Mouse (Mus musculus): ENCODE data around the gene Mtus2. TPM values are rescaled to one million over a fixed set of nuclear protein-coding genes. Genes with fewer than 3 reads are reported as not detected.

Mtus2 gene
- polyA plus RNA-seq, 1 experiment, result 0.80 TPM

- Histone ChIP-seq H3K4me1 (ENCODE audit: control insufficient read depth, insufficient read depth, low read length) (no peaks in the 10 kb centered on the region), H3K27ac (ENCODE audit: insufficient read depth, low read depth, low read length) (no peak overlapping the region), H3K4me3 (ENCODE audit: insufficient read depth, low read depth, low read length) (no peak overlapping the region), H3K27me3 (replicated peaks; ENCODE audit: control insufficient read depth, insufficient read depth, low read length) (no peaks in the 10 kb centered on the region), H3K36me3 (ENCODE audit: control insufficient read depth, insufficient read depth, low read length) (no peaks in the 10 kb centered on the region)
- WGBS, result 19% methylated on average over 13 of the region's 13 CpGs
- peak; percentile 74 for TF ChIP-seq CTCF (conservative IDR thresholded peaks at IDR 0.05; ENCODE audit: insufficient read depth, insufficient read length, low read depth, low read length)
- TF ChIP-seq POLR2A (IDR thresholded peaks at IDR 0.05; ENCODE audit: low read depth, low read length), result no peak
- DNase-seq, result peak; percentile 18
Measured at GRCm38 (mm10) chr5:148180590-148181307, 223.6 kb downstream of the Mtus2 start.

GRCm38 (mm10) chr5:148181308-148181630 is 224.1 kb downstream of the Mtus2 start:
- Histone ChIP-seq H3K4me3 (ENCODE audit: insufficient read depth, low read depth, low read length) (no peak overlapping the region), H3K4me1 (ENCODE audit: control insufficient read depth, insufficient read depth, low read length) (no peaks in the 10 kb centered on the region), H3K27me3 (replicated peaks; ENCODE audit: control insufficient read depth, insufficient read depth, low read length) (no peaks in the 10 kb centered on the region), H3K27ac (ENCODE audit: insufficient read depth, low read depth, low read length) (no peak overlapping the region), H3K36me3 (ENCODE audit: control insufficient read depth, insufficient read depth, low read length) (no peaks in the 10 kb centered on the region)
- no peak for TF ChIP-seq POLR2A (IDR thresholded peaks at IDR 0.05; ENCODE audit: low read depth, low read length)
- TF ChIP-seq CTCF (conservative IDR thresholded peaks at IDR 0.05; ENCODE audit: insufficient read depth, insufficient read length, low read depth, low read length), result no peak
- 46% methylated on average over 4 of the region's 4 CpGs for WGBS
- no peak for DNase-seq

GRCm38 (mm10) chr5:148181901-148182300 is 224.8 kb downstream of the Mtus2 start:
- no peaks in the 10 kb centered on the region for H3K27me3 ChIP-seq (replicated peaks; ENCODE audit: control insufficient read depth, insufficient read depth, low read length)
- no peak for DNase-seq
- H3K36me3 ChIP-seq (ENCODE audit: control insufficient read depth, insufficient read depth, low read length), result no peaks in the 10 kb centered on the region
- H3K4me1 ChIP-seq (ENCODE audit: control insufficient read depth, insufficient read depth, low read length), result no peaks in the 10 kb centered on the region
- H3K4me3 ChIP-seq (ENCODE audit: insufficient read depth, low read depth, low read length), result no peak overlapping the region
- H3K27ac ChIP-seq (ENCODE audit: insufficient read depth, low read depth, low read length), result no peak overlapping the region
- 66% methylated on average over 6 of the region's 6 CpGs for WGBS
- TF ChIP-seq CTCF (conservative IDR thresholded peaks at IDR 0.05; ENCODE audit: insufficient read depth, insufficient read length, low read depth, low read length) (no peak), POLR2A (IDR thresholded peaks at IDR 0.05; ENCODE audit: low read depth, low read length) (no peak)

GRCm38 (mm10) chr5:148185898-148186297 is 228.8 kb downstream of the Mtus2 start:
- H3K27ac ChIP-seq (ENCODE audit: insufficient read depth, low read depth, low read length), result no peak overlapping the region
- no peaks in the 10 kb centered on the region for H3K4me1 ChIP-seq (ENCODE audit: control insufficient read depth, insufficient read depth, low read length)
- 85% methylated on average over 1 of the region's 1 CpGs for WGBS
- H3K27me3 ChIP-seq (replicated peaks; ENCODE audit: control insufficient read depth, insufficient read depth, low read length), result no peaks in the 10 kb centered on the region
- no peak for TF ChIP-seq CTCF (conservative IDR thresholded peaks at IDR 0.05; ENCODE audit: insufficient read depth, insufficient read length, low read depth, low read length)
- TF ChIP-seq POLR2A (IDR thresholded peaks at IDR 0.05; ENCODE audit: low read depth, low read length), result no peak
- H3K4me3 ChIP-seq (ENCODE audit: insufficient read depth, low read depth, low read length), result no peak overlapping the region
- no peaks in the 10 kb centered on the region for H3K36me3 ChIP-seq (ENCODE audit: control insufficient read depth, insufficient read depth, low read length)
- no peak for DNase-seq

- Histone ChIP-seq H3K27me3 (replicated peaks; ENCODE audit: control insufficient read depth, insufficient read depth, low read length) (no peaks in the 10 kb centered on the region), H3K4me3 (ENCODE audit: insufficient read depth, low read depth, low read length) (no peak overlapping the region), H3K4me1 (ENCODE audit: control insufficient read depth, insufficient read depth, low read length) (no peaks in the 10 kb centered on the region), H3K27ac (ENCODE audit: insufficient read depth, low read depth, low read length) (no peak overlapping the region), H3K36me3 (ENCODE audit: control insufficient read depth, insufficient read depth, low read length) (no peaks in the 10 kb centered on the region)
- no peak for DNase-seq
- WGBS, result 34% methylated on average over 4 of the region's 4 CpGs
- TF ChIP-seq CTCF (conservative IDR thresholded peaks at IDR 0.05; ENCODE audit: insufficient read depth, insufficient read length, low read depth, low read length) (no peak), POLR2A (IDR thresholded peaks at IDR 0.05; ENCODE audit: low read depth, low read length) (no peak)
Measured at GRCm38 (mm10) chr5:148191416-148191815, 234.3 kb downstream of the Mtus2 start.

- H3K4me3 ChIP-seq (ENCODE audit: insufficient read depth, low read depth, low read length), result no peak overlapping the region
- TF ChIP-seq CTCF (conservative IDR thresholded peaks at IDR 0.05; ENCODE audit: insufficient read depth, insufficient read length, low read depth, low read length) (no peak), POLR2A (IDR thresholded peaks at IDR 0.05; ENCODE audit: low read depth, low read length) (no peak)
- H3K36me3 ChIP-seq (ENCODE audit: control insufficient read depth, insufficient read depth, low read length), result no peaks in the 10 kb centered on the region
- H3K27ac ChIP-seq (ENCODE audit: insufficient read depth, low read depth, low read length), result no peak overlapping the region
- 96% methylated on average over 4 of the region's 4 CpGs for WGBS
- no peaks in the 10 kb centered on the region for H3K27me3 ChIP-seq (replicated peaks; ENCODE audit: control insufficient read depth, insufficient read depth, low read length)
- DNase-seq, result no peak
- no peaks in the 10 kb centered on the region for H3K4me1 ChIP-seq (ENCODE audit: control insufficient read depth, insufficient read depth, low read length)
Measured at GRCm38 (mm10) chr5:148211831-148212230, 254.7 kb downstream of the Mtus2 start.

- no peak for TF ChIP-seq POLR2A (IDR thresholded peaks at IDR 0.05; ENCODE audit: low read depth, low read length)
- no peak overlapping the region for H3K4me3 ChIP-seq (ENCODE audit: insufficient read depth, low read depth, low read length)
- no peaks in the 10 kb centered on the region for H3K27me3 ChIP-seq (replicated peaks; ENCODE audit: control insufficient read depth, insufficient read depth, low read length)
- H3K27ac ChIP-seq (ENCODE audit: insufficient read depth, low read depth, low read length), result no peak overlapping the region
- H3K4me1 ChIP-seq (ENCODE audit: control insufficient read depth, insufficient read depth, low read length), result no peaks in the 10 kb centered on the region
- DNase-seq, result no peak
- no peaks in the 10 kb centered on the region for H3K36me3 ChIP-seq (ENCODE audit: control insufficient read depth, insufficient read depth, low read length)
- WGBS, result 63% methylated on average over 8 of the region's 8 CpGs
Measured at GRCm38 (mm10) chr5:148216786-148217185, 259.7 kb downstream of the Mtus2 start.
